Mouse (Mus musculus) MEL-GATA-1-ER (cell line): Measurements from ENCODE around the gene Cd6.

ENCODE experiments used
- DNase-seq: peaks from one replicate; pipeline ENCODE4 v3.0.0-alpha.2; 2012; ENCODE audit warnings: low read depth; ENCODE audit errors: extremely low read depth

Cd6 gene

DNA sequence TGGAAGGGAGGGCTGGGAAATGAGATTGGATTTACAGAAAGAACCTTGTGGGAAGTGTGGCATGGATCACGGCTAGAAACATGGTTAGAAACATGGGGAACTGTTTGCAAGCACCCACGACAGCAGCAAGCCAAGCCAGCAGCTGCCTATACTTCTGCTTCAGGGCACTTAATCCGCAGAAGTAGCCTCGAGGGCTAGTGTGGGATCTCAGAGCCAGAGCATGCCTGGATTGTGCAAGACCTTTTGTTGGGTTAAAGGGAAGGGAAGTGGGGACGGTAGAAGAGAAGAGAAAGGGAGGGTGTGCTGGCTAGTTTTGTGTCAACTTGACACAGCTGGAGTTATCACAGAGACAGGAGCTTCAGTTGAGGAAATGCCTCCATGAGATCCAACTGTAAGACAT, 26.1 kb downstream of the Cd6 start:
- no peak for DNase-seq

DNA sequence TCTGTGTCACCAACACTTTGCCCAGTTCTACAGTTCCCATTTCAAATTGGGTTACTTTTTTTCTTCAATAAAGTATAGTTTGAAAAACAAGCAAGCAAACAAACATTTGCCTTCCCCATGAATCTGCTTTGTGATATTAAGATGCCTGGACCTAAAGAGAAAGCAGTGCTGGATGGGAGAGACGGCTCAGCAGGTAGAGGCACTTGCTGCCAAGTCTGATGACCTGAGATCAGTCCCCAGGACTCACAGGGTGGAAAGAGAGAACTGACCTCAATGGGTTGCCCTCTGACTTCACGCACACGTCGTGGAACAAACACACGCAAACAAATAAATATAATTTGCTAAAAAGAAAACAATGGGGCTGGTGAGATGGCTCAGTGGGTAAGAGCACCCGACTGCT, 28.0 kb downstream of the Cd6 start:
- DNase-seq, result no peak

DNA sequence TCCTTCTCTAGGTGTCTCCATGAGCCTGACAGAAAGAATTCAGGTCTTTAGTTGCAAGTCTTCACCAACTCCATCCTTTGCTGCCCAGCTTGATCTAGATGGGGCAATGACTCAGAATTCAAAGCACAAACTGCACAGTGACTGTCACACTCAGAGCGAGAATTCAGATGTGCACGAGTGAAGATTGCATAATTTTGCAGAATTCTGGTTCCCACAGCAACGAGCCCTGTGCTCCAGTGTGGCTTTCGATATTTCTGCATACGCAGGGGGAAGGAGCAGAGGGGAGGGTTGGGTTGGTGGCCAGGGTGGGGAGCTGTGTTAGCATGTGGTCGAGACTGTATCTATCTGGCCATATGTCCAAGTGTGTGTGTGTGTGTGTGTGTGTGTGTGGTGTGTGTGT, 28.8 kb downstream of the Cd6 start:
- DNase-seq, result no peak

DNA sequence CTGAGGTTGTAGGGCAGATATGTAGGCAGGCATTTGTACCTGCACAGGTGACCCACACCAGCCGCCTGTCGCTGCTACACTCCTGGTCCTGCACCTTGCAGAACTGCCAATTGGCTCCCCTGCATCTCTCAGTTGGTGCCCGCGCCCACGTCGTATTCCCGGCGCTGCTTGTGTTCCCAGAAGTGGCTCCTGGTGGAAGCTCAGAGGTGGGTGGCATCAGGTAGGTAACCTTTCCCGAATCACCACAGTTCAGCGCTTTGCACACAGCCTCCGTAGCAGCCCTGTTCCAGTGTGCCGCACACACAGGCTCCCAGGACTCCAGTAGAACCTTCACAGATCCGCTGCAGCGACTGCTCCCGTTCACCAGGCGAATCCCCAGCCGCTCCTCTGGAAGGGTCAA, 30.7 kb downstream of the Cd6 start:
- no peak for DNase-seq

DNA sequence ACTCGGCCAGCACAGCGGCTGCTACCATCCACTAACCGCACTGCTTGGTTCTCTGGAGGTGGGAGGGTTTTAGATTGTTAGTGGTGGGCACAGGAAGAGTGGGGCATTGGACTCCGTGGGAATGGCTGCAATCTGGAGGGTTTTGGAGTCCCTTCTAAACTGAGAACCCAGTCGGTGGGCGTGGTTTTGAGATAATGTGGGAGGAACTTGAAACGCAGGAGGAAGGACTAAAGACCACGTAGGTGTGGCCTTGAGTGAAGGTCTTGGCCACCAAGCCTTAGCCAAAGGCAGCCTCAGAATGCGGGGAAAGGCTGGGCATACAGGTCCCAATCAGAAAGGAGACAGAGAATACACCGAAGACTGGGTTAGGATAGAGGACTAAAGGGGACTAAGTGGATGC, 31.3 kb downstream of the Cd6 start:
- no peak for DNase-seq

DNA sequence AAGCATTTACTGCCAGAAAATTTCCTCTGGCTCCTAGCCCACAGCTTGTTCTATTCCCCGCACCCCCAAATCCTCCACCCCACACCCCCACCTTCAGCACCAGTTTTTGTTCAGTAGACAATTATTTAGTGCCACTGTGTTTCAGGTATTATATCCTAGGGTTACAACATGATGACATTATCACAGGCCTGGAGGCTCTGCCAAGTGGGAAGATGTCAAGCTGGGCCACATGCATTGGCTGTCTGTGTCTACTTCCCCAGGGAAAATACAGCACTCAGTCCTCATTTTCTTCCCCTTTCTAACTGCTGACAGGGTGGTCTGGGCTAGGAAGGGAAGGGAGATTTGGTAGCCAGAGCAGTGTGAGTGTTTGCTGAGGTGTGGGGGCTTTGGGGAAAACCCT, 34.9 kb downstream of the Cd6 start:
- DNase-seq, result no peak

DNA sequence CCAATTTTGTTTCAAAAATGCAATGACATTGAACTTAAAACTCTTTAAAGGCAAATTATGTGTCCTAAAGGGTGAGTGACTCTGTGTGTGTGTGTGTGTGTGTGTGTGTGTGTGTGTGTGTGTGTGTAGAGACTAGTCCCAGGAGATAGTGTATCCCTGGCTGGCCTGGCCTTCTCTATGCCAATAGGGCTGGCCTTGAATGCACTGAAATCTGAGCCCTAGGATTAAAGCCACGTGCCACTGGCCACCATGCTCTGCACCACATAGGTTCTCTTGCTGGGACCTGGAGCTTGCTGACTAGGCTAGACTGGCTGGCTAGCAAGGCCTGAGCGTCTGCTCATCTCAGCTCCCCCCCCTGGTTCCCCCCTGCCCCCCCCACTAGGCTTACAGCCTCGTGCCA, 36.8 kb downstream of the Cd6 start:
- no peak for DNase-seq

DNA sequence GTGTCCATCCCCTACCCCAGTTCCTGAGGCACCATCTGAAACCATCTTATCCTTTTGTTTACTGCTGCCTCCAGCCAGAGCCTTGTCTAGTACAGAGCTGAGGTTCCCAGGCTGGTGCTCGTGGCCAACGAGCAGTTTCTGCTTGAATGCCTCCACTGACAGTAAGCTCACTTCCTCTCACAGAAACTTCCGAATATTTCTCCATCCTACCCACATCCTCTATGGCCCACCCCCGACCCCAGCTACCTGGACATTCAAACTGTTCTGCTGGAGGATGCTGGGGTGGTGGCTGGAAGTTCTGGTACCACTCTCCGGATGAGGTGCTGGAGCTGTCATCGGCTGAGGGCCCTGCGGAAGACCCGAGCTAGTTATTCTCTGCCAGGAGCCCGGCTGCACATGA, 39.5 kb downstream of the Cd6 start:
- DNase-seq, result no peak

DNA sequence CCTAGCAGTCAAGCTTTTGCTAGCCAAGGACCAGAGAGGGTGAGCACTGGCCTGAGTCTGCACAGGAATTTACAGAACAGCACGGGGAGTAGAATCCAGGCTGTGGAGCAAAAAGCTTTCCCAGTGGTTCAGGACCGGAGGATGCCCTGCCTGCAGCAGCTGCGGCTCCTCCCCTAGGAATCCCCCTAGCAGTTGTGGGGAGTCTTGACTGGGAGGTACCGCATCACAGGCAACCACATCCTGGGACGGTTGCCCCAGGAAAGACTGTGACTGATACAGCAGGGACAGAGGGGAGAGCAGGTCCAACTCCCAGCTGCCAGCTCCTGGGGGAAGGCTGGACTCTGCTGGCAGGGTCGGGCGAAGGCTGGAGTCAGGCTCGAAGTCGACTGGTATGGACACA, 41.6 kb downstream of the Cd6 start:
- no peak for DNase-seq

DNA sequence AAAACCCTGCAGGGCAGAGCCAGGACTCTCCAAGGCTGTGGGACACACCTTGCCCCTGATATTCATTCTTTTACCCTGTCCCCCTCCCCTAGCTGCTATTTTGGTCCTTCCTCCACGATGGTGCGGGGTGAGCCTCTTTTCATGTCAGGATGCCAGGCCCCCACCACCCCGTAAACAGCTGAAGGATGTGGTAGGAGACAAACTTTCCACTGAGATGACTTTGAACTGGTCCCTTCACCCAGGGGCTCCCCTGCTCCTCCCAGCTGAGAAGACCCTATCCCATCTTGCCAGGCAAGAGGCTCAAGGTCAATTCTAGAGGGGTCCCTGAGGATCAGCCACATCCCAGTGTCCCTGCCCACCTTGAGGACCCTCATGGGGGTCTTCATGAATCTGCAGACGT, 42.5 kb downstream of the Cd6 start:
- DNase-seq, result no peak

DNA sequence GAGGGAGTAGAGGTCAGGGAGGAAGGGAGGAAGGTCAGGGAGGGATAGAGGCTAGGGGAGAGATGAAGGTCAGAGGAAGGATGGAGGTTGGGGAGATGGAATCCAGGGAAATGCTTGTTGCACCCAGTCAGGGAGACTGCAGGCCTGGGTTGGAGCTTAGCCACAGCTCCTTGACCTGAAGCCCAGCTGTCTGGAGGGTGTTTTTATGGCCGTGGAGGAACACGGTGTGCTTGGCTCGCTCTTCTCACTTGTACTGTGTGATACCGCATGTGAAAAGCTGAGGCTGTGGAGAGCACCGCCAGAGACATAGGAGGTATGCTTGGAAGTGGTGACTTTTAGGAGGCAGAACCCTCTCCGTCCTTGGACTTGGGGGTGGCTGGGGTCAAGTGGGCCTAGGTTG, 43.1 kb downstream of the Cd6 start:
- no peak for DNase-seq

DNA sequence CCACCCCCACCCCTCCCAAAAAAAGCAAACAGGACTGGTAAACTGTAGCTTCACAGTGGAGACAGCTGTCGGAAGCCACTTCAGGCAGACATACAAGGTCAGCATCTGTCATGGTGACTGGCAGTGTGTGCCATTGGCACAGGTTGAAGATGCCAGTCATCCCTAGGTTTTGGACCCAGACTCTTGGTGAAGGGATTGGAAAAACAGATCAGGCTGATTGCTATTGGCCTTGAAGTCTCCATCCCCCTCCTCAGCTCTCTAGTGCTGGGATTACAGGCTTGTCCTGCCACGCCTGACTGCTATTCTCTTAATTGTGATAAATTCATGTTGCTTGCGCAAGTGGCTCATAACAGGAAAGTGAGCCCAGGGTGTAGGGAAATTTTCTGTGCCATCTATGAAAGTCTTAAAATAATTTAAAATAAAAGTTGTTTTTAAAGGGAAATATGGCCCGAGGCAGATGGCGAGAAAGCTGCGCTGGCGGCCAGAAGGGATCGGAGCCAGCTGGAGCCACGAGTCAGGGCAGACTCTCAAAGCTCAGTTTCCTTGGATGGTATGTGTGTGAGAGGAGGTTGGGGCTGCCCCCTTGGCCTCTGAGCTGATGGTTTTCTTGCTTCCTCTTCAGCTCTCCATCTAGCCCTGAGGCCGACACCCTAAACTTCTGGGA, 44.9 kb downstream of the Cd6 start:
- no peak for DNase-seq

DNA sequence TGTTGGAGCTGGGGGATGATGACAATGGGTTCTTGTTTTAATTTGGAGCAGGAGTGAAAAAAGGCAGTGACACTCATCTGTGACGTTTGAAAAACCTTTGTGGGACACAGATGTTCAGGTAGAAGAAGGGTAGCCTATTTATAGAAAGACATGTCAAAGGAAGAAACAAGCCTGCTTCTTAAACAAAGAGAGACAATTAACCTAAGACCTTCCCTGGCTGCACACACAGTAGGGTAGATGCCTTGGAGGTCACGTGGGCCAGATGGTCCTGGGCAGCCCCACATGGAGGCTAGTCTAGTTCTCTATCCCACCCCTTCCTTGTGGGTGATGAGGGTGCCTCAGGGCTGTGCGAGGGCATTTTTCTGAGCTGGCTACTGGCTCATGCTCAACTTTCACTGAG, 45.8 kb downstream of the Cd6 start:
- DNase-seq, result no peak

DNA sequence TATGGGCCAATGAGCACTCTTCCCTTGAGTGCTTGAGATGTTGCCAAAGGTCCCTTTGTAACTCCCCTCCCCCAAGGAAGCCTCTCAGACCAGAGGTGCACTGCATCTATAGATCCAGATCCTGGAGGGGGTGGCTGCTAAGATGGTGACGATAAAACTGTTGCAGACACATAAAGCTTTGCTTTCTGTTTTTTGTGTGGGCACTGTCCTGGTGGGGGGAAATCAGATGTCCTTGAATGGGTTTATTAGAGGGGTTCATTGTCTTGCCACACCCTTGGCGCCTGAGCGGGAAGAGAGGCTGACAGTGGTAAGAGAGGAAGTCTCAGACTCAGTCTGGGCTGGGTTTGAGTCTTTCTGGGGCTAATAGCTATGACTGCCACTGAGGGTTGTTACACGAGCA, 46.7 kb downstream of the Cd6 start:
- DNase-seq, result no peak

DNA sequence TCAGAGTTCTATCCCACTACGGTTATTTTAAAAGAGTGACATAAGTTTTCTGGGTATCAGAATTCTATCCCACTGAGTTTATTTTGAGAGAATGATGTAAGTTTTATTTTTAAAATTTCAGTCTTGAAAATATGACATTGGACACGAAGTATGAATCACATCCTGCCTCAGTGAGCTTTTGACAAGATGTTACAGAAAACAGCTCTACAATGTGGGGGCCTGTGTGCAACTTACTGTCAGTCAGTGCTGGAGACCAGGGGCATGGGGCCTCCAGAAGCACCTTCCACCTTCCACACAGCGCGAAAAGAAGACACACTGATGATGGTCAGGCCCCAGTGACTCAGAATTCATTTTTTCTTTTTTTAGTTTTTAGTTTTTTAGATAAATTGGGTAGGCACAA, 48.2 kb downstream of the Cd6 start:
- DNase-seq, result no peak

DNA sequence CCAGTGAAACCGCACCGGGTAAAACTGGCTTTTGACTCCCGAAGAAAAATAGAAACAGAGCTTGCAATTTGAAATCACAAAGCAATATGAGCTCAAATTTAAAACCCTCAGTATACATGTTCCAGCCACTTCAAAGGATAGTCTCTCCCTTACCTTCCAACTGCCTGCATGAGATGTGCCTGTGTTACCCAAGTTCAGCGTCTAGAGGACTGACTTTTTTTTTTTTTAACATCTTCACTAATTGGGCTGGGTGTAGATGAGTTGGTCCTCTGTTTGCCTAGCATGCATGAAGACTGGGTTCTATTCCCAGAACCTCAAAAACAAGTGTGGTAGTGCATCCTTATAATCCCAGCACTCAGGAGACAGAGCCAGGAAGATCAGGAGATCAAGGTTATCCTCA, 53.0 kb downstream of the Cd6 start:
- no peak for DNase-seq

DNA sequence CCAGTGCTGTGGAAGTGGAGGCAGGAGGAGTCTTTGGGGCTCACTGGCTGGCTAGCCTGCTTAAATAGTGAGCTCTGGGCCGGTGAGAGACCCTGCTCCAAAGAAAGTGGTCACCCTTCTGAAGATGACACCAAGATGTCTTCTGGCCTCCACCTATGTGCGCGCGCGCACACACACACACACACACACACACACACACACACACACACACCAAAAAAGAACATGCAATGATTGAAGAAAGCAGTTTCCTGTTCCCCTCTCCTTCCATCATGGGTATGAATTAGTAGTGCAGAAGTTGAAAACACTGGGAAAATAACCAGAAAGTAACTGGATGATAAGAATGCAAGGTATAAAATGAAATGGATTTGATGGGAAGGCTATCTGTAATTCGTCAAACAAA, 55.7 kb downstream of the Cd6 start:
- no peak for DNase-seq

DNA sequence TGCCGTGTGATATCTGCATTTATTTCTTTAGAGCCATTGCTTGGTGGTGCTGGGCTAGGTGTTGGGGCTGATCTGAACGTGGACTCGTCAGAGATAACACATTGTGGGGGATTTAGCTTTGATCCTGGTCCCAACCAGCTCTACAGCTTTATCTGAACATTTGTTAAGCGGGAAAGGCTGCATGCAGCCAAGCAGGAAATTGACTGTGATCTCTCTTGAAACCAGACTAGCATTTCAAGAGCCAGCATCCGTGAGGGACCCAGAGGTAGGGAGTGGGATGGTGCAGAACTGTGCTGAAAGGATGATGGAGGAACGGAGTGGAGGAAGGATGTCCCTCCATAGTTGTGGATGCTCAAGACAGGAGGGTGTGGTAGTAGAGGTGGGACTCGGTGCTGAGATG, 56.5 kb downstream of the Cd6 start:
- DNase-seq, result no peak

DNA sequence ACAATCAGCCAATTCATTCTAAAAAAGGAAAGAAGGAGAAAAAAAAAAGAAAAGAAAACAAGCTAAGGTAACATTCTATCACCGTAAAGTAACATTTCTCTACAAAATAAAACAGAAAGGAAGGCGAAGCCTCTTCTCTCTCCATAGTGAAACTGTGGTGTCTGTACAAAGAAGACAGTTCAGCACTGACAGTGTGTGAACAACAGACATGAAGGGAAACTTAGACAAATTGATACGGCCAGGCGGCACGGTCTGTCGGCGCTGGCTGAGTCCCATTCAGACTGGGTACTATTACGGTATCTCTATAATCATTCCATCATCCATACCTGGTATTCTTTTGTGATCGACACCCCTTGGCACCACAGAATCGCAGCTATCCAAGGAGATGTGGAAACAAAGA, 57.0 kb downstream of the Cd6 start:
- no peak for DNase-seq

DNA sequence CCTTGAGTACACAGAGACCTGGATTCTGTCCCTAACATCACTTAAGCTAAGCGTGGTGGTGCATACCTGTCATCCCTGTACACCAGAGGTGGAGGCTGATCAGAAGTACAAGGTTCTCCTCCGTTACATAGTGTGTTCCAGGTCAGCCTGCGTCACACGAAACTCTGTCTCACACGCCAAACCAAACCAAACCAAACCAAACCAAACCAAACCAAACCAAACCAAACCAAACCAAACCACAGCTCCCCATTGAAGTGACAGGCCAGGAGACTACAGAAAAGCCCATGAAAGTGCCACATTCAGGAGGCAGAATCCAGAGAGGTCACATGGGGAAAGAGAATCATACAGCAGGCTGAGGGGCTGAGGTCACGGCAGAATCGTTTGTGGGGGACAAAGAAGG, 57.9 kb downstream of the Cd6 start:
- DNase-seq, result no peak

DNA sequence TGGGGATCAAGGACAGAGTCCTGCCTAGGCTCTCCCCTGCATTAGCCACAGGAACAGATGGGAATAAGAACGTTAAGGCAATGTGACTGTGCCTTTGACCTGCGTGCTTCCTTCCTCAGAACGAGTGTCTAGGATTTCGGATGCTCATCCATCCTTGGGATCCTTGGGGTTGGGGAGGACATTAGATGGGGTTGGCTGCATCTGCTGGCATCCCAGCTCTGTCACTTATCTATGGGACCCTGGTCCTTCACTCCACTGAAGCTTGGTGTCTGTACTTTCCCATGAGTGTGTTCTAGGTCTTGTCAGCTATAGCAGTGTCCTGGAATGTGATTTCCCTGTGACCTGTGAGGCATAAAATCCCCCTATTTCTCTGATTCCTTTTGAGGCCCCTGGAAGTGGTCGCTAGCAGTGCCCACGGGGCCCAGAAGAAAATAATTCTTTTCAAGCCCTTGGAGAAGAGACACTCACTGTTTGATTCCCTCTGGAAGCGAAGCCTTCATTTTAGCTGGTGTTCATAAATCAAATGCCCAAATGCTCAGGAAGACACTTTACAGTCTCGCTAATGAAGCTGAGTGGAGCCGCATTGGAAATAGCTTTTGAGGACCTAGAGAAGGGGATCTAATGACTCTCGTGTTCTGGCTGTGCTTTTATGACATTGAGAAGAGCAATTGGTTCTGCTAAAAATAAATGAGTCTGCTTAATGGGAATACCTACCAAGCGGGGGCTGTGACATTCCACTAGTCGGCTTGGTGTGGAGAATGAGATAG, 60.2 kb downstream of the Cd6 start:
- DNase-seq, result no peak

DNA sequence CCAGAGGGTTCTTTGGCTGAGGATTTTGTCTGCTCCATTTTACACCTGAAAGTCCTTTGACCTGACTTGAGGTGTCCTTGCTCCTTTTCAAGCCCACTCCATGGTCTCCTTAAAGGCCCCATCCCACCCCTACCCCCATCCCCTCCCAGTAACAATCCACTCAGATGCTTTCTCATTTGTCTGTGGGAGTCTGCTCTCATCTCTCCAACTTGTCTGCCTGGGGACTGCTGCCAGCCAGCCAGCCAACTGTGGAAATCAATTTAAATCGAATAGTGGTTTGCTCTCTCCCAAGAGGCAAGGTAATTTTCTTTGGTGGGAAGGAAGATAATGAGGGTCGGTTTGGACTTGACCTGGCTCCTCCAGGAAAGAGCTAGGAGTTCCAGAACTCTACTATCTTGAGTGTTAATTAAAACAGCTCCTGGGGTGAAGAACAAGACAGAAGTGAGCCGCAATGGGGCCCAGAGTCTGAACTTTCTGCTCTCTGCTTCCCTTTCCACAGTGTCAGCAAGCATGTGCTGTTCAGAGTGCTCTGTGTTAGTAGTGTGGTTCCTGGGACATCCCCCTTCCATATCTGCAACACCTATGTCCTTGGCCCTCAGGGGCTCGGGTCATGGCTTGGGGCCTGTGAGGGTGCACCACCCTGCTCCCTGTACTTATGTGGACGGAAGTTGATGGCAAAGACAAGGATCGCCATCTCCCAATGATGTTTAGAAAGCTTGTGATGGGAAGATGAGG, 61.0 kb downstream of the Cd6 start:
- no peak for DNase-seq

DNA sequence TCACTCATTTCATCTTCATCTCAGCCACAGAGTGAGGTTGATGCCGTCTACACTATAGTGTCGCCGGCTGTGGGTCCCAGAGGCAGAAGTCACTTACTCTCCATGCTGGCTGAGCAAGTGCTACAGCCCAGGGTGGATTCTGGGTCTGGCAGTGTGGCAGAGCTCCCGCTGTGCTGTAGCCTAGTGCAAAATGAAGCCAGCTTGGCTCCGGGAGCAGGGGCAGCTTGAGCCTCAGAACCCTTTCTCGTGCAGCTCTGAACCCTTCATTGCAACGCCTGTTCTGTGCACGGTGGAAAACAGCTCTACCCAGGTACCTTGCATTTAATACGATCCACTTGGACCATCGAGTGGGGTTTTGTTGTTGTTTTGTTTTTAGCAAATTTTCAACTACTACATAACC, 62.2 kb downstream of the Cd6 start:
- DNase-seq, result no peak
